Mouse (Mus musculus): ENCODE measurements around the gene Prr5l. TPM values are rescaled to one million over a fixed set of nuclear protein-coding genes. Genes with fewer than 3 reads are reported as not detected.

The Prr5l gene
- polyA plus RNA-seq, 1 experiment from 2014 or later: 40.5 TPM

DNA sequence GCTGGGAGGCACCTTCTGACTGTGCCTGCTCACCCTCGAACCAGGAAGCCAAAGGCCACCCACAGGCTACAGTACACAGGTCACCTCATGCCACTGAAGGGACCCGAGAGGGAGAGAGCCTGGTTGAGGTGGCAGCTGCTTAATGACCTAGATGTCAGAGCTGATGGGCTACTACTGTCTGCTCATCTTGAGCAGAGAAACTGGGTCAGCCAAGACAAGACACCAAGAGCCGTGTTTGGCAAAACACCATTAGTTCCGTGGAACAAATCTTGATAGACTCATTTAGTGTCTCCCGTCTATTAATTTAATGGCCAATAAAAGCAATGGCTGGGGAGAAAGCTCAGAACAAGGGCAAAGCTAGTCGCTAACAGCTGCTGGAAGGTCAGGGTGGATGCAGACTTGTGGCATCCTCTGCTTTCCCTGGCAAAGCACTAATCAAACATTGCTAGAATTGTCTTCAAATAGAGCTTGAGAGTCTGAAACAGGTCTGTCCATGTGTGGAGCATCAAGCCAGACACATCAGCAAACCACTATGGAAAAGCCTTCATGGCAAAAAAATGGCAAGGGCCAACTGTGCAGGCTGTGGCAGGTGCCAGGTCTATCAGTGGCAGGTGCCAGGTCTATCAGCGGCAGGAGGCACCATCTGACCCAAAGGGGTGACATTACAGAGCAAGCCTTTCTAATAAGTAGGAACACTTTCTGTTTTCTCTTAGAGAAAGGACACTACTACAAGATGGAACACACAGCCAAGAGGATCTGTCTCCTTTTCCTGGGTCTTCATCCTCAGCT is 140.6 kb downstream of the Prr5l start:
- no peak overlapping the region for H3K9ac ChIP-seq (replicated peaks; ENCODE audit: low read depth)
- no peaks in the 10 kb centered on the region for H3K4me1 ChIP-seq (ENCODE audit: insufficient read depth, low read depth, low read length)
- TF ChIP-seq CTCF (IDR thresholded peaks at IDR 0.05): no peak
- no peak for TF ChIP-seq EP300 (IDR thresholded peaks at IDR 0.05)
- H3K4me2 ChIP-seq (replicated peaks; ENCODE audit: low read depth, low read length): no peak overlapping the region
- DNase-seq (ENCODE audit: low spot score) (no peak), ATAC-seq (no peak)
- H3K27ac ChIP-seq (ENCODE audit: low read length): no peak overlapping the region
- H3K27me3 ChIP-seq (replicated peaks; ENCODE audit: insufficient read depth, low read length): no peaks in the 10 kb centered on the region
- 62% methylated on average over 7 of the region's 7 CpGs for WGBS
- H3K36me3 ChIP-seq (ENCODE audit: insufficient read depth, low read length): no peaks in the 10 kb centered on the region
- no peaks in the 10 kb centered on the region for H3K9me3 ChIP-seq (ENCODE audit: low read length)
- no peak overlapping the region for H3K4me3 ChIP-seq (ENCODE audit: low read depth, low read length)

DNA sequence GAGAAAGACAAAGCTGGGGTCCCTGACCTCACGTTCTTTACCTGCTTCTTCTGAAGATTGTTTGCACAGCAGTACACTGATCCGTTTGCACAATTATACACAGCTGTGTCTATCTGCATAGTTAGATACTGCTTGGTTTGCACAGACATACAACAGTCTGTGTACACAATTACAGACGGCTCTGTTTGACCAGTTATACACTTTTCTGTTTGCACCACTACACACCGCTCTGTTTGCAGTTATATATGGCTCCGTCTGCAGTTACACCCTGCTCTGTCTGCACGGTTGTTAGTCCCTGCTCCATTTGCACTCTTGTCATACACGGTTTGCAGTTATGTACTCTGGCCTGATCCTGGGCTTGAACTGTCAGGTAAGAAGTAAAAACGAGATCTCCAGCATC is 141.2 kb downstream of the Prr5l start:
- Histone ChIP-seq H3K4me2 (replicated peaks; ENCODE audit: low read depth, low read length) (no peak overlapping the region), H3K4me1 (ENCODE audit: insufficient read depth, low read depth, low read length) (no peaks in the 10 kb centered on the region), H3K36me3 (ENCODE audit: insufficient read depth, low read length) (no peaks in the 10 kb centered on the region), H3K27me3 (replicated peaks; ENCODE audit: insufficient read depth, low read length) (no peaks in the 10 kb centered on the region), H3K9me3 (ENCODE audit: low read length) (no peaks in the 10 kb centered on the region), H3K9ac (replicated peaks; ENCODE audit: low read depth) (no peak overlapping the region), H3K4me3 (ENCODE audit: low read depth, low read length) (no peak overlapping the region), H3K27ac (ENCODE audit: low read length) (no peak overlapping the region; the same call in 1 of the 2 replicates)
- ATAC-seq (no peak), DNase-seq (ENCODE audit: low spot score) (no peak)
- TF ChIP-seq CTCF (IDR thresholded peaks at IDR 0.05) (no peak), EP300 (IDR thresholded peaks at IDR 0.05) (no peak)
- WGBS: 58% methylated on average over 8 of the region's 8 CpGs

DNA sequence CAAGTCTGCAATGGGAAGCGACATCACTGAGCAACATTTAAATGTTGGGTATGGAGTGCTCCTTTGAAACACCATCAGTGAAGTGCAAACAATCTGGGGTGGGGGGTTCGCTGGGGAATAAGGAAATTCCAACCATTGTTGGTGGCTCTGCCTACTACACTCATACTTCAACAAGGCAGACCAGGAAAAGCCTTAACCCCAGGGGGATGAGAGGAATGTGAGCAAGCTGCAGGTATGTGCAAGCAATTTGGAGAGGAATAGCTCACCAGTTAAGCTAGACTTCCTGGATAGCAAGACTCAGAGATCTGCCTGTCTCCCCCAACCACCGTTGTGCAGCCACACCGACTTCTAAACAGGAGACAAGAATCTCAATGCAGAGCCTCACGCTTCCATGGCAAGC is 142.9 kb downstream of the Prr5l start:
- H3K9ac ChIP-seq (replicated peaks; ENCODE audit: low read depth): no peak overlapping the region
- WGBS: 61% methylated on average over 5 of the region's 5 CpGs
- H3K4me2 ChIP-seq (replicated peaks; ENCODE audit: low read depth, low read length): no peak overlapping the region
- peak; percentile 65 for DNase-seq (ENCODE audit: low spot score)
- no peaks in the 10 kb centered on the region for H3K27me3 ChIP-seq (replicated peaks; ENCODE audit: insufficient read depth, low read length)
- 0 out of 2 replicates have a peak, but pooled peaks have one; percentile 5 for TF ChIP-seq CTCF (IDR thresholded peaks at IDR 0.05)
- peak; percentile 93 for TF ChIP-seq EP300 (IDR thresholded peaks at IDR 0.05)
- no peaks in the 10 kb centered on the region for H3K36me3 ChIP-seq (ENCODE audit: insufficient read depth, low read length)
- H3K4me3 ChIP-seq (ENCODE audit: low read depth, low read length): no peak overlapping the region
- no peak overlapping the region for H3K27ac ChIP-seq (ENCODE audit: low read length)
- H3K4me1 ChIP-seq (ENCODE audit: insufficient read depth, low read depth, low read length): no peaks in the 10 kb centered on the region
- no peaks in the 10 kb centered on the region for H3K9me3 ChIP-seq (ENCODE audit: low read length)
- peak; percentile 89 for ATAC-seq

DNA sequence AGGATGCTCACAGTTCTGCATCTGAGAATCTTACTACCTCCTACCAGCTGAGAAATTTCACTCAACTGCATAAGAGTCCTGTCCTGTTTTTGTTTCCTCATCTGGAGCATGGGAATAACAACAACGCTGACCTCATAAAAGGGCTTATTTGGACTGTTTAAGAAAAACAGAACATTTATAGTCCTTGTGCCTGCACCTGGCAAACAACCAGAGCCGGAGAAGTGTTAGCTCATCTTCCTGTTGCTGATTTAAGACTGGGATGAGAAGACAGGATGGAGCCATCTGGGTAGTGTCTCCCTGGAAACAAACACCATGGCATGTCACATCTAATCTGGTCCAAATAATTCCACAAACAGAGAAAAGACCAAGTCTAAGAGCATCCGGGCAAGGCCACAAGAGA is 149.3 kb downstream of the Prr5l start:
- ATAC-seq: peak; percentile 70
- 58% methylated on average over 3 of the region's 3 CpGs for WGBS
- Histone ChIP-seq H3K9ac (replicated peaks; ENCODE audit: low read depth) (no peak overlapping the region), H3K27me3 (replicated peaks; ENCODE audit: insufficient read depth, low read length) (no peaks in the 10 kb centered on the region), H3K9me3 (ENCODE audit: low read length) (no peaks in the 10 kb centered on the region), H3K36me3 (ENCODE audit: insufficient read depth, low read length) (no peaks in the 10 kb centered on the region), H3K4me3 (ENCODE audit: low read depth, low read length) (no peak overlapping the region), H3K27ac (ENCODE audit: low read length) (no peak overlapping the region), H3K4me1 (ENCODE audit: insufficient read depth, low read depth, low read length) (no peaks in the 10 kb centered on the region), H3K4me2 (replicated peaks; ENCODE audit: low read depth, low read length) (no peak overlapping the region)
- TF ChIP-seq EP300 (IDR thresholded peaks at IDR 0.05) (no peak; the same call in 1 of the 2 replicates), CTCF (IDR thresholded peaks at IDR 0.05) (no peak)
- DNase-seq (ENCODE audit: low spot score): peak; percentile 43

DNA sequence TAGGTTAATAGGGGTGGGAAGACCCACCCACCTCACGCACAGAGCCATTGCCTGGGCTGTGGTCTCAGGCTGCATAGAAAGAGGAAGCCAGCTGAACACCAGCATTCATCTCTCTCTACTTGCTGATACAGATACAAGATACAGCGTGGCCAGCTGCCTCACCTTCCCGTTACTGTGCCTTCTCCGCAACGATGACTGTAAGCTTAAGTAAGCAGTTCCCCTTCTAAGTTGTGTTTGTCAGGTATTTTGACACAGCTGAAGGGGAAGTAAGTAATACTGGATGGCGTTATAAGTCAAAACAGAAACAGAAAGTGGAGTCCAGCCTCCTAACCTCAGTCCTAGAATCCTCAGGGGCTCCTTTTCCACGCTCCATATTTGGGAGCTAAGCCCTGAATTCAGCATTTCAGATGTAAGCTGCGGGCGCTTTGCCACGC is 150.0 kb downstream of the Prr5l start:
- Histone ChIP-seq H3K4me3 (ENCODE audit: low read depth, low read length) (no peak overlapping the region), H3K36me3 (ENCODE audit: insufficient read depth, low read length) (no peaks in the 10 kb centered on the region), H3K9me3 (ENCODE audit: low read length) (no peaks in the 10 kb centered on the region), H3K27ac (ENCODE audit: low read length) (no peak overlapping the region), H3K9ac (replicated peaks; ENCODE audit: low read depth) (no peak overlapping the region), H3K4me1 (ENCODE audit: insufficient read depth, low read depth, low read length) (no peaks in the 10 kb centered on the region), H3K4me2 (replicated peaks; ENCODE audit: low read depth, low read length) (no peak overlapping the region), H3K27me3 (replicated peaks; ENCODE audit: insufficient read depth, low read length) (no peaks in the 10 kb centered on the region)
- peak; percentile 18 for ATAC-seq
- TF ChIP-seq EP300 (IDR thresholded peaks at IDR 0.05) (no peak), CTCF (IDR thresholded peaks at IDR 0.05) (no peak)
- WGBS: 80% methylated on average over 10 of the region's 10 CpGs
- peak; percentile 65 for DNase-seq (ENCODE audit: low spot score)

DNA sequence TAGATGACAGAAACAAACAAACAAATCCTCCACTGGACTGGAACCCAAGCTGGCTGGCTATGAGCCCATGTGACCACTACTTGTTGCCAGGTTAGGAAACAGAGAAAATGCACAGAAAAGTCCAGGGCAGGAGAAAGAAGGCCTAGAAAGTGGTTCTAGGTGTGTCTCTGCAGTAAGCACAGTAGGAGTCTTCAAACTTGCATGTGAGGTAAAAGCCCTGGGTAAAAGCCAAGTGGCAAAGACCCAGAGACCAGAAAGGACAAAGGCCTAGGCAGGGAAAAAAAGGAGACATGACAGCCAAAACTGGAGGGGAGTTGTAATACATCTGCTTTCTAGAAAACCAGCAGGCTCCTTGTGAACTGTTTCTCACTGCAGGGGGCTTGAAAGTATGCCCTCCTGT is 151.9 kb downstream of the Prr5l start:
- TF ChIP-seq EP300 (IDR thresholded peaks at IDR 0.05) (no peak), CTCF (IDR thresholded peaks at IDR 0.05) (no peak)
- Histone ChIP-seq H3K4me2 (replicated peaks; ENCODE audit: low read depth, low read length) (no peak overlapping the region), H3K4me3 (ENCODE audit: low read depth, low read length) (no peak overlapping the region), H3K9me3 (ENCODE audit: low read length) (no peaks in the 10 kb centered on the region), H3K27me3 (replicated peaks; ENCODE audit: insufficient read depth, low read length) (no peaks in the 10 kb centered on the region), H3K27ac (ENCODE audit: low read length) (no peak overlapping the region), H3K9ac (replicated peaks; ENCODE audit: low read depth) (no peak overlapping the region), H3K4me1 (ENCODE audit: insufficient read depth, low read depth, low read length) (no peaks in the 10 kb centered on the region), H3K36me3 (ENCODE audit: insufficient read depth, low read length) (no peaks in the 10 kb centered on the region)
- DNase-seq (ENCODE audit: low spot score) (no peak), ATAC-seq (no peak)
